Mouse (Mus musculus): ENCODE results near the gene Scgn. TPM values are rescaled to one million over a fixed set of nuclear protein-coding genes. Genes with fewer than 3 reads are reported as not detected.

Scgn gene
- polyA plus RNA-seq (2012; ENCODE audit: low replicate concordance) = not detected in 2 replicates

DNA sequence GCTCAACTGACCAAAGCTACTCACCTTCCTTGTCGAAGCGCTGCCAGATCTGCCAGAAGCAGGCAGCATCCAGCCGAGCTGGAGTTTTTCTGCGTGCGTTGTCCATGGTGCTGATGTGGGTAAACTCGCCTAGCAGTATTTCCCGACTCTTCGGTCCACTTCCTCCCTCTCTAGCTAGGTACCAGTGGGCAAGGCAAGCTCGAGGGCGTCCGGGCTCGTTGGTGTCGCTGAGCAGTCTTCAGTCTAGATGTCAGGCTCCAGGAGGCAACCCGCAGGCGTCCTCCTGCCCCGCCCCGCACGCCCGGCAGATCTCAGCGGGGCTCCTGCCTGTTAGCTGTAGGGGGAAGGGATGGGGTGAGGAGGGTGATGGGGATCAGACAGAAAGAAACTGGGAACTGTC is at the start of gene Scgn:
Gene Scgn (minus strand): TSS at position 287 of the 400 bp plus-strand sequence.

DNA sequence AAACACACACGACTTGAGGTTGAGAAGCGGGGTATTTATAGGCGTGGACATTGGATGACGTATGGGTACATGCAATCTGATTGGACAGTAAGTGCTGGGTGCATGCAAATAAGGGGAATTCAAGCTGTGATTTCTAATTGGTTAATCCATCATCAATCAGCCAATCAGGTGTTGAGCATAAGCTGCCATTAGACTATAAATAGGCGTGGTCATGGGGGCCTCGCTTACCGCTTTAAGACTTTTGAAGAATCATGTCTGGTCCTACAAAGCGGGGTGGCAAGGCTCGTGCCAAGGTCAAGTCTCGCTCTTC is 56.8 kb downstream of the Scgn start, which contains the start of gene Hist1h2aa:
Gene Hist1h2aa (plus strand): TSS at position 252 of the 310 bp plus-strand sequence.

DNA sequence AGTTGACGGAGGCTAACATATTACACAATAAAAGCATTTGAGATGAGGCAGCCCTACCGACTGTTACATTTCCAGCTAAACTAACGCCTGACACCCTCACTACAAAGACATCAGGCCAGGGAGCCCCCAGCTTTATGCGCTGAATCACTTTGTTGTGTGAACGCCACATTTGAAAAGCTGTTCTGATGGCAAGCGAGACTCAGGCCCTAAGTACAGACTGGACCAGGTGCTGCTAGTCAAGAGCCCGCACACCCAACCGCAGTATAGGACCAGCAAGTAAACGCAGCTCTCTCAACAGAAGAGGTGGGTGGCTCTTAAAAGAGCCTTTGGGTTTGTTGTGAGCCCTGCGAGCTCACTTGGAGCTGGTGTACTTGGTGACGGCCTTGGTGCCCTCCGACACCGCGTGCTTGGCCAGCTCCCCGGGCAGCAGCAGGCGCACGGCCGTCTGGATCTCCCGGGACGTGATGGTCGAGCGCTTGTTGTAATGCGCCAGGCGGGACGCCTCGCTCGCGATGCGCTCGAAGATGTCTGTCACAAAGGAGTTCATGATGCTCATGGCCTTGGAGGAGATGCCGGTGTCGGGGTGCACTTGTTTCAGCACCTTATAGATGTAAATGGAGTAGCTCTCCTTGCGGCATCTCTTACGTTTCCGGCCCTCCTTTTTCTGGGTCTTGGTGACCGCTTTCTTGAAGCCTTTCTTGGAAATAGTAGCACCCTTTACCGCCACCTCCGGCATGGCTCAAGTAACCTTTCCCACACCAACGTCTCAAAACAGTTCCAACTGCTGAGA is 57.4 kb downstream of the Scgn start, which contains the start of gene Hist1h2ba:
Gene Hist1h2ba (minus strand): TSS at position 736 of the 790 bp plus-strand sequence.

DNA sequence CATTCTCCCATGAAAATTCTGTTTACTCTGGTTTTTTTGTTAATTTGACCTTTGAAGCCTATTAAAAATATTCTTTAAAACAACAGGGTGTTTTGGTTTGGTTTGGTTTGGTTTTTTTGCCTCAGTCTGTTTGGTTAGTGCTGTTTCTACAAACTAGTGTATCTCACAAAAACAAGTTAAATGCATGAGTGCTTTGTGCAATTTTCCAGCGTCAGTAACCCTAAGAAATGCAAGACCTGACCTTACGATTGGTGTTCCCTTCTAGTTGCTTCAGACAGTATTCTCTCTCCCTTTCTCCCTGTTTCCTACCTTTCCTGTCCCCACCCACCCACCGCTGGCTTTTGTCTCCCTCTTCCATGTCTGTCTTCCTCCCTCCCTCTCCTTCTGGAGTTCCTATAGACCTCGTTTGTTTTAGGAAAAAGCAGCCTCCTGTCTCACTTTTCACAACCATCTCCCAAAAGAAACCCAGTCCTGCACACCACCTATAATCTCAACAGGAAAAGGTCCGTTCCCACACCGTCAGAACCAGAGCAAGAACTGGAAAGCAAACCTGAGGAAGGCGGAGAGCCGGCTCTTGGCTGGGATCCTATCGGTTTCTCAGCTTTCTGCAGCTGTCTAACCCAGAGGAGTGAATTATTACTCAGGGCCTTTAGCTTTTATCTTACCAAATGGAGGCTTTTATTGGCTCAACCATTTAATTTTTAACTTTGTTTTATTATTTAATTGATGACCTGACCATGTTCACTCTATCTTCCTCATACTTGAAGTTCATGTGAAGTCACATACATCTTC is 76.4 kb downstream of the Scgn start, which contains the start of gene Slc17a4:
Gene Slc17a4 (minus strand): TSS at position 634 of the 792 bp plus-strand sequence.

Other genes with a start within 250 kb of the Scgn start
- gene Hist1h3c, start 245.6 kb downstream of the Scgn start, polyA plus RNA-seq (2012; ENCODE audit: low replicate concordance) = 4.9 and 12.8 TPM in 2 replicates
- gene Hist1h2bb, start 244.5 kb downstream of the Scgn start, polyA plus RNA-seq (2012; ENCODE audit: low replicate concordance) = 14.4 and 31.0 TPM in 2 replicates
- 39.8 and 47.5 TPM in 2 replicates for gene Hist1h2ab, start 240.1 kb downstream of the Scgn start, polyA plus RNA-seq (2012; ENCODE audit: low replicate concordance)
- gene Hist1h3b, start 238.9 kb downstream of the Scgn start, polyA plus RNA-seq (2012; ENCODE audit: low replicate concordance) = 4.5 and 16.4 TPM in 2 replicates
- gene Hist1h4b, start 234.2 kb downstream of the Scgn start, polyA plus RNA-seq (2012; ENCODE audit: low replicate concordance) = 7.2 and 8.6 TPM in 2 replicates
- 40.2 and 48.3 TPM in 2 replicates for gene Hist1h4a, start 230.0 kb downstream of the Scgn start, polyA plus RNA-seq (2012; ENCODE audit: low replicate concordance)
- gene Hist1h3a, start 228.8 kb downstream of the Scgn start, polyA plus RNA-seq (2012; ENCODE audit: low replicate concordance) = 0.45 and 5.1 TPM in 2 replicates
- gene Hist1h1a, start 227.5 kb downstream of the Scgn start, polyA plus RNA-seq (2012; ENCODE audit: low replicate concordance) = 1.2 and 1.7 TPM in 2 replicates
- gene Trim38, start 221.3 kb downstream of the Scgn start, polyA plus RNA-seq (2012; ENCODE audit: low replicate concordance) = not detected in 2 replicates
- not detected in 2 replicates for gene Slc17a2, start 184.2 kb downstream of the Scgn start, polyA plus RNA-seq (2012; ENCODE audit: low replicate concordance)
- not detected in 2 replicates for gene Slc17a3, start 151.8 kb downstream of the Scgn start, polyA plus RNA-seq (2012; ENCODE audit: low replicate concordance)
- gene Slc17a1, start 123.5 kb downstream of the Scgn start, polyA plus RNA-seq (2012; ENCODE audit: low replicate concordance) = not detected in 2 replicates
- not detected in 2 replicates for gene Slc17a4, start 76.2 kb downstream of the Scgn start, polyA plus RNA-seq (2012; ENCODE audit: low replicate concordance)
- not detected in 2 replicates for gene Hist1h2ba, start 57.1 kb downstream of the Scgn start, polyA plus RNA-seq (2012; ENCODE audit: low replicate concordance)
- not detected in 2 replicates for gene Hist1h2aa, start 56.8 kb downstream of the Scgn start, polyA plus RNA-seq (2012; ENCODE audit: low replicate concordance)